Mouse (Mus musculus): ENCODE data around the gene Atp6v0d1. TPM values are rescaled to one million over a fixed set of nuclear protein-coding genes. Genes with fewer than 3 reads are reported as not detected.
A peak's percentile ranks its signal among the peaks of the same experiment; 100 is the strongest.

Gene Atp6v0d1
- total and polyA plus RNA-seq, 2 experiments from 2014 or later: 238 to 272 TPM

DNA sequence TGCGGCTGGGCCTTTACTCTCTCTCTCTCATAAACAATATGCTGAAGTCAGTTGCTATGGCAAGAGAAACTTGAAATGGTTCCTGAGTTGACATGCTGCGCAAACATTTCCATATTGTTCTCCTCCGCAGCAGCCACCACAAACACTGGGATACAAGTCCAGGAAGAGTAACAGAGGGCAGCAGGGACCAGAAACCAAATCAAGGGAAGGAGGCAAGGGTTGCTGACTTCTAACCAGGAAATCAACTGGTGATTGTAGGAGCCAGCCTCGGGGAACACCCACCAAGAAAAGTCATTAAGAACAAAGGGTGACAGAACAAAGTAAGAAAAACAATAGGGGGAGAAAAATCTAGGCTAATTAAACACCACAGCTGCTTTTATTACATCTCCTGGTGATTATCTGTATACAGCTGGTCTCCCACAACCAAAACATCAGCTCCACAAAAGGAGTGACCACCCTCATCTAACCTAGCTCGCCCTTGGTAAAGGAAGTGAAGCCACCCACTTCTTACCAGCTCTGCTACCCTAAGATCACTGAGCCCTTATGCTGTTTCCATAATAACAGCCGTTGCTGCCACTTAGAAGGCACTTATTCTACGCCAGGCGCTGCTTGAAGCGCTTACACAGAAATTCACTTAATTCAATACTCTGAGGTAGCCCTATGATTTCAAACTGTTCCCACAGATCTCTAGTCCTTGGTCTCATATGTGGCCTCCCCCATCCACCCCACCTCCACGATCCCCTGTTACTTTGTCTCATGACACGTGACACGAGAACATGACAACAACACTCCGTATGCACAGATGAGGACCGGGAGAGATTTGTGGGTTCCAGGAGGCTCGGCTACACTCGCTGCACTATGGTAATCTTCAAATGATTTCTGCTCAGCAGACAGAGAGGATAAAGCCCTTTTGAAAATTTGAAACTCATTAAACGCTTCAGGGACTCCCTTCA lies 70.2 kb downstream of the Atp6v0d1 start:
- peak overlapping the region; percentile 79; the same call in 1 of the 2 replicates for H3K9ac ChIP-seq (replicated peaks; ENCODE audit: low read length, poor library complexity, severe bottlenecking)
- peaks cover 6% of the 10 kb centered on the region; the same call in 1 of the 2 replicates for H3K4me1 ChIP-seq (ENCODE audit: insufficient read depth, low read length)
- ATAC-seq (ENCODE audit: low FRiP score): no peak
- no peak for TF ChIP-seq CTCF (IDR thresholded peaks at IDR 0.05)
- H3K27ac ChIP-seq (ENCODE audit: low read depth, low read length): peak overlapping the region; percentile 75
- WGBS: 18% methylated on average over 17 of the region's 17 CpGs
- no peaks in the 10 kb centered on the region for H3K36me3 ChIP-seq (ENCODE audit: insufficient read depth, low read length)
- peak overlapping the region; percentile 97 for H3K4me2 ChIP-seq (ENCODE audit: low read depth, low read length, poor library complexity, severe bottlenecking)
- H3K4me3 ChIP-seq (ENCODE audit: low read depth, low read length): peak overlapping the region; percentile 82
- H3K9me3 ChIP-seq (ENCODE audit: low read length): no peaks in the 10 kb centered on the region
- DNase-seq (ENCODE audit: low spot score): no peak
- no peaks in the 10 kb centered on the region for H3K27me3 ChIP-seq (ENCODE audit: insufficient read depth, low read length)

DNA sequence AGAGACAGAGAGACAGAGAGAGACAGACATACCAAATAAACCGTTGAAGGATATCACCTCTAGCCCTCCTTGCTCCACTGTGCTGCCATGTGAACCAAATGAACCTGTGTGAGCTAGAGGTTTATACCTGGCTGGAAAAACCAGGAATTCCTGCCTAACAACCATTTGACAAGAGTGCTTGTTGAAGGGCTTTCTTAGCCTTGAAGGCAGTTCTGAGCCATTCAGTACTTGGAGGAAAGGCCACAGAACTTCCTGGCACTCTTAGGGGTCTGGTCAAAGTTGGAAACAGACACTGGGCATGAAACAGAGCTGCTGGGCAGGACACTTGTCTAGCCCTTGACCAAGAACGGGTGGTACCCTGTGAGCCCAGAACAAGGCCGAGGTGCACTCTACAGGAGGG lies 71.3 kb downstream of the Atp6v0d1 start:
- WGBS: 86% methylated on average over 3 of the region's 3 CpGs
- Histone ChIP-seq H3K36me3 (ENCODE audit: insufficient read depth, low read length) (no peaks in the 10 kb centered on the region), H3K27ac (ENCODE audit: low read depth, low read length) (no peak overlapping the region), H3K27me3 (ENCODE audit: insufficient read depth, low read length) (no peaks in the 10 kb centered on the region), H3K4me2 (ENCODE audit: low read depth, low read length, poor library complexity, severe bottlenecking) (0 out of 2 replicates have a peak overlapping the region, but pooled peaks have one; percentile 12), H3K4me3 (ENCODE audit: low read depth, low read length) (no peak overlapping the region), H3K4me1 (ENCODE audit: insufficient read depth, low read length) (peaks cover 6% of the 10 kb centered on the region; the same call in 1 of the 2 replicates), H3K9me3 (ENCODE audit: low read length) (no peaks in the 10 kb centered on the region), H3K9ac (replicated peaks; ENCODE audit: low read length, poor library complexity, severe bottlenecking) (no peak overlapping the region)
- DNase-seq (ENCODE audit: low spot score): no peak
- TF ChIP-seq CTCF (IDR thresholded peaks at IDR 0.05): no peak
- ATAC-seq (ENCODE audit: low FRiP score): no peak

DNA sequence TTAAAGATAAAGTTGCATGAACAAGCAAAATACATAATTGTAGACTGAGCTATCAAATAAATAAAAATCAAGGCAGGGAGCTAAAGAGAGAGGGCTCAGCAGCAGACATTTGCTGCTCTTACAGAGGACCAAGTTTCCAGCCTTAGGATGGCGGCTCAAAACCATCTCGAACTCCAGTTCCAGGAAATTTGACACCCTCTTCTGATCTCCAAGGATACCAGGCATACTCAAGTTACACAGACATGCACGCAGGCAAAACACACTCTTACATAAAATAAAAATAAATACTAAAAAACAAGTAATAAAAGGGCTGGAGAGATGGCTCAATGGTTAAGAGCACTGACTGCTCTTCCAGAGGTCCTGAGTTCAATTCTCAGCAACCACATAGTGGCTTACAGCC lies 72.4 kb downstream of the Atp6v0d1 start:
- no peak for TF ChIP-seq CTCF (IDR thresholded peaks at IDR 0.05)
- Histone ChIP-seq H3K4me2 (ENCODE audit: low read depth, low read length, poor library complexity, severe bottlenecking) (no peak overlapping the region), H3K9ac (replicated peaks; ENCODE audit: low read length, poor library complexity, severe bottlenecking) (no peak overlapping the region), H3K27ac (ENCODE audit: low read depth, low read length) (no peak overlapping the region), H3K9me3 (ENCODE audit: low read length) (no peaks in the 10 kb centered on the region), H3K4me1 (ENCODE audit: insufficient read depth, low read length) (peaks cover 6% of the 10 kb centered on the region; the same call in 1 of the 2 replicates), H3K36me3 (ENCODE audit: insufficient read depth, low read length) (no peaks in the 10 kb centered on the region), H3K4me3 (ENCODE audit: low read depth, low read length) (no peak overlapping the region), H3K27me3 (ENCODE audit: insufficient read depth, low read length) (no peaks in the 10 kb centered on the region)
- WGBS: 71% methylated on average over 3 of the region's 3 CpGs
- ATAC-seq (ENCODE audit: low FRiP score) (no peak), DNase-seq (ENCODE audit: low spot score) (no peak)

DNA sequence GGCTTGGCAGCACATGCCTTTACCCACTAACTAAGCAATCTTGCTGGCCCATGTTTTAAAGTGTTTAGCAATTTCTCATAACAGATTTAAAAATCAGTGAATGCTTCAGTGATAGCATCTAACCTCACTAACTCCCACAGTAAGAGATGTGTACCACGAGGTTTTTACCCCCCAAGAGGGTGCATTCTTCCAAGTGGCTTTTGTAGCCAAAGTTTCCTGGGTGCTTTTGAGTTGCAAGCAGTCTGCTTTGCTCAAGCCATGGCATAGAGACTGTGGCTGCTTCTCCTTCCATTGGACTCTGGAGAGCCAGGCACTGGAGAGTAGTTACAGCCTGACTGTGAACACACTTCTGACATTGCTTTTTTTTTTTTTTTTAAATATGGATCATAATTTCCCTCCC lies 76.6 kb downstream of the Atp6v0d1 start:
- no peaks in the 10 kb centered on the region for H3K9me3 ChIP-seq (ENCODE audit: low read length)
- H3K4me1 ChIP-seq (ENCODE audit: insufficient read depth, low read length): no peaks in the 10 kb centered on the region
- DNase-seq (ENCODE audit: low spot score) (no peak), ATAC-seq (ENCODE audit: low FRiP score) (no peak)
- no peaks in the 10 kb centered on the region for H3K27me3 ChIP-seq (ENCODE audit: insufficient read depth, low read length)
- TF ChIP-seq CTCF (IDR thresholded peaks at IDR 0.05): no peak
- H3K4me2 ChIP-seq (ENCODE audit: low read depth, low read length, poor library complexity, severe bottlenecking): no peak overlapping the region
- H3K9ac ChIP-seq (replicated peaks; ENCODE audit: low read length, poor library complexity, severe bottlenecking): no peak overlapping the region
- no peak overlapping the region for H3K27ac ChIP-seq (ENCODE audit: low read depth, low read length)
- H3K36me3 ChIP-seq (ENCODE audit: insufficient read depth, low read length): no peaks in the 10 kb centered on the region
- no peak overlapping the region for H3K4me3 ChIP-seq (ENCODE audit: low read depth, low read length)
- 42% methylated on average over 1 of the region's 1 CpGs for WGBS

DNA sequence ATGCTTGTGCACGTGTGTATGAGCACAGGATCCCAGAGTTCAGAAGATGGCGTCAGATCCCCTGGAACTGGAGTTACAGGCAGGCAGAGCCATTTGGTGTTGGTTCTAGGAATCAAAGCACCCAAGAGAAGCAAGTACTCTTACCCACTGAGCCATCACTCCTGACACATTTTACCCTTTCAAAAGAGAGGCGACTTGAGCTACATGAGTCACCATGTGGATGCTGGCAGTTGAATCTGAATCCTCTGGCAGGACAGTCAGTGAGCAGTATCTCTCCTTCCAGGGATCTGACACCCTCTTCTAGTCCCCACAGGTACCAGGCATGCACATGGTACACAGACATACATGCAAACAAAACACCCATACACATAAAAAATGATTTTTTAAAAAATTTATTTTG lies 77.8 kb downstream of the Atp6v0d1 start:
- H3K4me1 ChIP-seq (ENCODE audit: insufficient read depth, low read length): no peaks in the 10 kb centered on the region
- no peak overlapping the region for H3K4me3 ChIP-seq (ENCODE audit: low read depth, low read length)
- WGBS: 82% methylated on average over 3 of the region's 3 CpGs
- TF ChIP-seq CTCF (IDR thresholded peaks at IDR 0.05): no peak
- H3K27me3 ChIP-seq (ENCODE audit: insufficient read depth, low read length): no peaks in the 10 kb centered on the region
- no peak overlapping the region for H3K9ac ChIP-seq (replicated peaks; ENCODE audit: low read length, poor library complexity, severe bottlenecking)
- H3K36me3 ChIP-seq (ENCODE audit: insufficient read depth, low read length): no peaks in the 10 kb centered on the region
- no peak overlapping the region for H3K27ac ChIP-seq (ENCODE audit: low read depth, low read length)
- ATAC-seq (ENCODE audit: low FRiP score) (no peak), DNase-seq (ENCODE audit: low spot score) (no peak)
- no peaks in the 10 kb centered on the region for H3K9me3 ChIP-seq (ENCODE audit: low read length)
- H3K4me2 ChIP-seq (ENCODE audit: low read depth, low read length, poor library complexity, severe bottlenecking): no peak overlapping the region

DNA sequence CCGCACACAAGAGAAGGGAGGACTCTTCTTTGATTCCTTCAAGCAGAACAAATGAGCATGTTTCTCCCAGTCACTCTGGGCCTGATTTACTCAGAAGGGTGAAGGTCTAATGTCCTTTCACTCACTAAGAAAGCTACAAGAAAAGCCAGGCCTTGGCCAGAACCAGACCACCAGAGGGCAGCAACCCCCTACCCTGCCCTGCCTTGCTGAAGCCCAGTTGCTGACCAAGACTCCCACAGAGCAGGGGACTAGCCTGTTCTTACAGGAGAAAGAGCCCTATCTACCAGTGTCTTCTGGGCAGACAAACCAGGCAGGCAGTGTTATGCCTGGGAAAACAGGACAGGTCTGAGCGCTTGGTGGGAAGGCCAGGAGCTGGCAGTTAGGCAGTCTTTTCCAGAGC lies 81.5 kb downstream of the Atp6v0d1 start:
- Histone ChIP-seq H3K27ac (ENCODE audit: low read depth, low read length) (no peak overlapping the region), H3K27me3 (ENCODE audit: insufficient read depth, low read length) (no peaks in the 10 kb centered on the region), H3K4me1 (ENCODE audit: insufficient read depth, low read length) (no peaks in the 10 kb centered on the region), H3K4me3 (ENCODE audit: low read depth, low read length) (no peak overlapping the region), H3K36me3 (ENCODE audit: insufficient read depth, low read length) (peaks cover 6% of the 10 kb centered on the region; the same call in 1 of the 2 replicates), H3K9me3 (ENCODE audit: low read length) (no peaks in the 10 kb centered on the region), H3K9ac (replicated peaks; ENCODE audit: low read length, poor library complexity, severe bottlenecking) (no peak overlapping the region), H3K4me2 (ENCODE audit: low read depth, low read length, poor library complexity, severe bottlenecking) (no peak overlapping the region)
- DNase-seq (ENCODE audit: low spot score) (peak; percentile 67), ATAC-seq (ENCODE audit: low FRiP score) (0 out of 2 replicates have a peak, but pooled peaks have one; percentile 27)
- TF ChIP-seq CTCF (IDR thresholded peaks at IDR 0.05): peak; percentile 72
- 20% methylated on average over 2 of the region's 2 CpGs for WGBS
